Comparison of ENCODE assay signal across 8 mouse cellular contexts in genomic region chr19:10881426-10882154, GRCm38 (mm10). TPM values are rescaled to one million over a fixed set of nuclear protein-coding genes. Genes with fewer than 3 reads are reported as not detected.
DNase-seq lines count a peak whose midpoint lies in the region; ATAC-seq and TF ChIP-seq lines count a peak whose summit lies in the region.

Tmem109 (minus strand) TSS chr19:10882001.

- H3K9me3 ChIP-seq in erythroblast, embryonic 14.5 days (ENCODE audit: control insufficient read depth, low read length), result no peaks in the 10 kb centered on the region
- H3K9me3 ChIP-seq in heart, embryonic 12.5 days (replicated peaks), result peaks cover 12% of the 10 kb centered on the region
- no peaks in the 10 kb centered on the region for H3K9me3 ChIP-seq in kidney, postnatal 0 days (replicated peaks; ENCODE audit: low read length)
- H3K9me3 ChIP-seq in liver, embryonic 11.5 days (ENCODE audit: control insufficient read depth, low read length), result 0 out of 2 replicates have a peak, but pooled peaks cover 6% of the 10 kb centered on the region
- H3K9me3 ChIP-seq in stomach, embryonic 14.5 days (ENCODE audit: control insufficient read depth, low read depth, low read length), result peaks cover 12% of the 10 kb centered on the region; the same call in 1 of the 2 replicates

- no peaks in the 10 kb centered on the region for H3K27me3 ChIP-seq in C2C12 (ENCODE audit: control insufficient read depth, insufficient read depth, insufficient read length)
- no peaks in the 10 kb centered on the region; the same call in 1 of the 2 replicates for H3K27me3 ChIP-seq in erythroblast, embryonic 14.5 days (ENCODE audit: control insufficient read depth)
- H3K27me3 ChIP-seq in heart, embryonic 12.5 days (replicated peaks), result no peaks in the 10 kb centered on the region
- H3K27me3 ChIP-seq in kidney, postnatal 0 days (ENCODE audit: insufficient read depth, low read length), result no peaks in the 10 kb centered on the region
- no peaks in the 10 kb centered on the region for H3K27me3 ChIP-seq in liver, embryonic 11.5 days (replicated peaks; ENCODE audit: control insufficient read depth, insufficient read depth, low read length)
- H3K27me3 ChIP-seq in stomach, embryonic 14.5 days (ENCODE audit: control insufficient read depth, insufficient read depth, low read length), result no peaks in the 10 kb centered on the region

- H3K4me1 ChIP-seq in erythroblast, embryonic 14.5 days (ENCODE audit: control insufficient read depth), result peaks cover 26% of the 10 kb centered on the region
- peaks cover 17% of the 10 kb centered on the region; the same call in 1 of the 2 replicates for H3K4me1 ChIP-seq in heart, embryonic 12.5 days (replicated peaks)
- H3K4me1 ChIP-seq in kidney, postnatal 0 days (replicated peaks; ENCODE audit: insufficient read depth, low read length), result peaks cover 20% of the 10 kb centered on the region; the same call in 1 of the 2 replicates
- H3K4me1 ChIP-seq in liver, embryonic 11.5 days (replicated peaks; ENCODE audit: control insufficient read depth, insufficient read depth, low read length), result peaks cover 7% of the 10 kb centered on the region
- peaks cover 15% of the 10 kb centered on the region for H3K4me1 ChIP-seq in stomach, embryonic 14.5 days (ENCODE audit: control insufficient read depth, insufficient read depth, low read length)

- H3K9ac ChIP-seq in heart, embryonic 12.5 days, result peak within 1 kb of the TSS; percentile 76
- H3K9ac ChIP-seq in kidney, postnatal 0 days (ENCODE audit: low read depth, low read length), result peak within 1 kb of the TSS; percentile 60
- peak within 1 kb of the TSS; percentile 79 for H3K9ac ChIP-seq in liver, embryonic 11.5 days (ENCODE audit: low read depth, low read length)
- H3K9ac ChIP-seq in stomach, embryonic 14.5 days (replicated peaks; ENCODE audit: low read depth, low read length), result peak within 1 kb of the TSS; percentile 63

- peaks cover 42% of the 10 kb centered on the region for H3K79me3 ChIP-seq in C2C12 (ENCODE audit: low read depth)

- WGBS in heart, embryonic 12.5 days, result under 1% methylated on average over 49 of the region's 49 CpGs
- under 1% methylated on average over 49 of the region's 49 CpGs for WGBS in kidney, postnatal 0 days
- WGBS in liver, embryonic 11.5 days, result under 1% methylated on average over 49 of the region's 49 CpGs
- WGBS in stomach, embryonic 14.5 days, result under 1% methylated on average over 49 of the region's 49 CpGs

- H3K79me2 ChIP-seq in C2C12 (ENCODE audit: control insufficient read depth, insufficient read depth), result peaks cover 50% of the 10 kb centered on the region

- DNase-seq in brain, embryonic 14.5 days (ENCODE audit: low read depth), result peak; percentile 99
- peak; percentile 99 for DNase-seq in kidney, postnatal 0 days (ENCODE audit: low spot score)
- peak; percentile 92 for DNase-seq in liver, embryonic 11.5 days (ENCODE audit: low spot score)
- DNase-seq in naive thymus-derived CD4-positive, alpha-beta T cell, adult 2 months (ENCODE audit: low read depth), result peak; percentile 95

- TF ChIP-seq POLR2A in brain, embryonic 14.5 days (IDR thresholded peaks at IDR 0.05; ENCODE audit: borderline replicate concordance, extremely low read depth, insufficient read depth, insufficient read length, poor library complexity, severe bottlenecking), result peak; percentile 26; the same call in 1 of the 2 replicates

- TF ChIP-seq CTCF in C2C12 (IDR thresholded peaks at IDR 0.05; ENCODE audit: control insufficient read depth, insufficient read depth, insufficient read length), result peak; percentile 20
- TF ChIP-seq CTCF in brain, embryonic 14.5 days (IDR thresholded peaks at IDR 0.05; ENCODE audit: borderline replicate concordance, extremely low read depth, insufficient read depth, insufficient read length), result peak; percentile 36; the same call in 1 of the 2 replicates
- peak; percentile 35; the same call in 1 of the 2 replicates for TF ChIP-seq CTCF in kidney, postnatal 0 days (IDR thresholded peaks at IDR 0.05; ENCODE audit: low read depth)

- H3K4me2 ChIP-seq in heart, embryonic 12.5 days, result peak within 1 kb of the TSS; percentile 95
- H3K4me2 ChIP-seq in kidney, postnatal 0 days (ENCODE audit: low read length), result peak within 1 kb of the TSS; percentile 67
- peak within 1 kb of the TSS; percentile 93 for H3K4me2 ChIP-seq in liver, embryonic 11.5 days
- H3K4me2 ChIP-seq in stomach, embryonic 14.5 days (replicated peaks; ENCODE audit: low read depth, low read length), result peak within 1 kb of the TSS; percentile 88

- H3K36me3 ChIP-seq in C2C12 (ENCODE audit: control insufficient read depth, insufficient read depth), result peaks cover 16% of the 10 kb centered on the region
- no peaks in the 10 kb centered on the region for H3K36me3 ChIP-seq in erythroblast, embryonic 14.5 days (ENCODE audit: control insufficient read depth)
- H3K36me3 ChIP-seq in heart, embryonic 12.5 days, result peaks cover 4% of the 10 kb centered on the region; the same call in 1 of the 2 replicates
- no peaks in the 10 kb centered on the region for H3K36me3 ChIP-seq in kidney, postnatal 0 days (ENCODE audit: insufficient read depth, low read length)
- H3K36me3 ChIP-seq in liver, embryonic 11.5 days (ENCODE audit: control insufficient read depth, insufficient read depth, low read length), result no peaks in the 10 kb centered on the region
- H3K36me3 ChIP-seq in stomach, embryonic 14.5 days (ENCODE audit: control insufficient read depth, insufficient read depth, low read length), result no peaks in the 10 kb centered on the region

- peak within 1 kb of the TSS; percentile 72 for H3K4me3 ChIP-seq in C2C12 (ENCODE audit: insufficient read depth, poor library complexity, severe bottlenecking)
- H3K4me3 ChIP-seq in erythroblast, embryonic 14.5 days (replicated peaks), result peak within 1 kb of the TSS; percentile 72
- H3K4me3 ChIP-seq in heart, embryonic 12.5 days, result peak within 1 kb of the TSS; percentile 63
- peak within 1 kb of the TSS; percentile 51 for H3K4me3 ChIP-seq in kidney, postnatal 0 days (replicated peaks; ENCODE audit: low read depth, low read length)
- peak within 1 kb of the TSS; percentile 60 for H3K4me3 ChIP-seq in liver, embryonic 11.5 days (ENCODE audit: low read depth, low read length)
- H3K4me3 ChIP-seq in stomach, embryonic 14.5 days (ENCODE audit: low read depth, low read length), result peak within 1 kb of the TSS; percentile 60

- H3K27ac ChIP-seq in heart, embryonic 12.5 days (ENCODE audit: poor library complexity, severe bottlenecking), result peak within 1 kb of the TSS; percentile 84
- peak within 1 kb of the TSS; percentile 89 for H3K27ac ChIP-seq in kidney, postnatal 0 days
- peak within 1 kb of the TSS; percentile 62 for H3K27ac ChIP-seq in liver, embryonic 11.5 days (ENCODE audit: low read depth, low read length)
- H3K27ac ChIP-seq in stomach, embryonic 14.5 days (ENCODE audit: low read length), result peak within 1 kb of the TSS; percentile 93

- H3ac ChIP-seq in C2C12 (ENCODE audit: control insufficient read depth, insufficient read length, low read depth), result peak within 1 kb of the TSS; percentile 78

- ATAC-seq in heart, embryonic 12.5 days (ENCODE audit: insufficient number of reproducible peaks, low FRiP score), result peak; percentile 88
- peak; percentile 86 for ATAC-seq in kidney, postnatal 0 days (replicated peaks; ENCODE audit: low FRiP score, low read depth)
- peak; percentile 86 for ATAC-seq in liver, embryonic 11.5 days (replicated peaks; ENCODE audit: low FRiP score)
- peak; percentile 86 for ATAC-seq in stomach, embryonic 14.5 days (ENCODE audit: insufficient number of reproducible peaks, insufficient read depth, low FRiP score, low read depth)

TF ChIP-seq in C2C12, 6 proteins besides CTCF, POLR2A, EP300 and RAD21:
- TF ChIP-seq MAX (IDR thresholded peaks at IDR 0.05), result peak; percentile 83
- no peak for TF ChIP-seq MYOG (IDR thresholded peaks at IDR 0.05; ENCODE audit: control insufficient read depth, extremely low read depth, insufficient read length)

RNA-seq across cellular contexts. Expression of gene Tmem109, which starts in this region (rescaled TPM):
- polyA plus RNA-seq in C2C12 (2012; fragmentation: generic; extraction: Trizol), result 141 TPM
- polyA plus RNA-seq in brain, embryonic 14.5 days (2012; rRNA removed), result 41.9 and 47.1 TPM in 2 replicates
- 1.3 and 1.4 TPM in 2 replicates for polyA plus RNA-seq in erythroblast, embryonic 14.5 days (2012)
- polyA plus RNA-seq in heart, embryonic 12.5 days (2016; fragmentation: Nextera tagmentation; extraction: Ambion mirVana), result 67.4 and 70.9 TPM in 2 replicates
- 87.0 and 89.6 TPM in 2 replicates for polyA plus RNA-seq in kidney, postnatal 0 days (2015; fragmentation: Nextera tagmentation; extraction: Ambion mirVana)
- 42.7 and 45.4 TPM in 2 replicates for polyA plus RNA-seq in liver, embryonic 11.5 days (2014; fragmentation: Nextera tagmentation; extraction: Ambion mirVana)
- polyA plus RNA-seq in stomach, embryonic 14.5 days (2014; fragmentation: Nextera tagmentation; extraction: Ambion mirVana), result 132 and 137 TPM in 2 replicates

Comparison
In these comparisons a context has a peak if more than half of its experiments do, and no peak if none do; other contexts are left out.
1. Peak in every context shown above with its lines: DNase-seq, ATAC-seq, H3K4me3 ChIP-seq and H3K27ac ChIP-seq.
2. RNA of gene Tmem109 (polyA plus RNA-seq): 141 TPM in C2C12 (single experiment), 132 to 137 TPM in stomach, embryonic 14.5 days, 87.0 to 89.6 TPM in kidney, postnatal 0 days, 67.4 to 70.9 TPM in heart, embryonic 12.5 days, 42.7 to 45.4 TPM in liver, embryonic 11.5 days and 41.9 to 47.1 TPM in brain, embryonic 14.5 days; 1.3 to 1.4 TPM in erythroblast, embryonic 14.5 days; every median in the first group is over 10 times any median in the second.